Comparison of ENCODE assay signal across 11 mouse cellular contexts in genomic region chr13:45809777-45810410, GRCm38 (mm10).
A peak's percentile ranks its signal among the peaks of the same experiment; 100 is the strongest.
DNase-seq lines count a peak whose midpoint lies in the region; ATAC-seq lines count a peak whose summit lies in the region.
"Had no signal": no experiment of that assay in that cellular context is flagged by ENCODE, and none has a peak within 500 bp of the region (broad histone marks: within the 10 kb centered on the region; RNA-seq: fewer than 3 reads in every experiment).

No protein-coding gene starts in this region.

- no peak overlapping the region for H3K27ac ChIP-seq in forebrain, embryonic 13.5 days
- H3K27ac ChIP-seq in forebrain, embryonic 11.5 days (ENCODE audit: low read depth, low read length) = no peak overlapping the region
- H3K27ac ChIP-seq in kidney, embryonic 16.5 days (ENCODE audit: low read length) = peak overlapping the region; percentile 42; the same call in 1 of the 2 replicates
- H3K27ac ChIP-seq: hindbrain, embryonic 15.5 days had no signal

- 38% methylated on average over 16 of the region's 16 CpGs for WGBS in forebrain, embryonic 13.5 days
- 41% methylated on average over 16 of the region's 16 CpGs for WGBS in forebrain, embryonic 11.5 days
- 22% methylated on average over 16 of the region's 16 CpGs for WGBS in kidney, embryonic 16.5 days

- no peaks in the 10 kb centered on the region for H3K36me3 ChIP-seq in forebrain, embryonic 13.5 days (ENCODE audit: poor library complexity, severe bottlenecking)
- no peaks in the 10 kb centered on the region for H3K36me3 ChIP-seq in forebrain, embryonic 11.5 days (ENCODE audit: control insufficient read depth, insufficient read depth, low read length)
- H3K36me3 ChIP-seq in kidney, embryonic 16.5 days (ENCODE audit: insufficient read depth, low read length) = no peaks in the 10 kb centered on the region
- H3K36me3 ChIP-seq: hindbrain, embryonic 15.5 days had no signal

- peaks cover 8% of the 10 kb centered on the region; the same call in 1 of the 2 replicates for H3K27me3 ChIP-seq in forebrain, embryonic 13.5 days
- no peaks in the 10 kb centered on the region; the same call in 1 of the 2 replicates for H3K27me3 ChIP-seq in forebrain, embryonic 11.5 days (ENCODE audit: control insufficient read depth, insufficient read depth, low read length)
- H3K27me3 ChIP-seq in kidney, embryonic 16.5 days (ENCODE audit: insufficient read depth, low read length) = no peaks in the 10 kb centered on the region
- H3K27me3 ChIP-seq: hindbrain, embryonic 15.5 days had no signal

- no peak for ATAC-seq in forebrain, embryonic 13.5 days
- no peak for ATAC-seq in forebrain, embryonic 11.5 days (replicated peaks; ENCODE audit: low FRiP score)
- peak; percentile 75 for ATAC-seq in kidney, embryonic 16.5 days (ENCODE audit: low FRiP score, low TSS enrichment)
- ATAC-seq: forebrain, embryonic 14.5 days had no signal

- H3K4me1 ChIP-seq in forebrain, embryonic 13.5 days = peaks cover 49% of the 10 kb centered on the region
- peaks cover 28% of the 10 kb centered on the region for H3K4me1 ChIP-seq in forebrain, embryonic 11.5 days (replicated peaks; ENCODE audit: control insufficient read depth, insufficient read depth, low read length)
- peaks cover 20% of the 10 kb centered on the region for H3K4me1 ChIP-seq in kidney, embryonic 16.5 days (ENCODE audit: insufficient read depth, low read length)

- peak overlapping the region; percentile 4; the same call in 1 of the 2 replicates for H3K4me2 ChIP-seq in forebrain, embryonic 13.5 days
- no peak overlapping the region for H3K4me2 ChIP-seq in forebrain, embryonic 11.5 days (ENCODE audit: low read depth, low read length, severe bottlenecking)
- H3K4me2 ChIP-seq in kidney, embryonic 16.5 days (replicated peaks; ENCODE audit: low read depth, low read length) = peak overlapping the region; percentile 36
- H3K4me2 ChIP-seq: hindbrain, embryonic 15.5 days; lung, embryonic 14.5 days had no signal

- H3K4me3 ChIP-seq in forebrain, embryonic 13.5 days = no peak overlapping the region
- no peak overlapping the region for H3K4me3 ChIP-seq in forebrain, embryonic 11.5 days (ENCODE audit: low read depth, low read length)
- H3K4me3 ChIP-seq in kidney, embryonic 16.5 days (ENCODE audit: low read length) = peak overlapping the region; percentile 10; the same call in 1 of the 2 replicates
- H3K4me3 ChIP-seq: hindbrain, embryonic 15.5 days had no signal

- H3K9ac ChIP-seq in forebrain, embryonic 13.5 days = no peak overlapping the region
- H3K9ac ChIP-seq in forebrain, embryonic 11.5 days (ENCODE audit: low read length) = no peak overlapping the region
- peak overlapping the region; percentile 26; the same call in 1 of the 2 replicates for H3K9ac ChIP-seq in kidney, embryonic 16.5 days (replicated peaks; ENCODE audit: low read length)
- H3K9ac ChIP-seq: hindbrain, embryonic 15.5 days; lung, embryonic 14.5 days had no signal

- DNase-seq in forebrain, embryonic 11.5 days (ENCODE audit: low spot score) = no peak
- no peak for DNase-seq in kidney, adult 11 months
- DNase-seq in testis, postnatal 10 days (ENCODE audit: low spot score) = peak; percentile 56
- no peak for DNase-seq in testis, postnatal 14 days (ENCODE audit: low spot score)
- DNase-seq in retina, postnatal 1 day = peak; percentile 79
- DNase-seq in urinary bladder, postnatal 36 days (ENCODE audit: low spot score in 2 of 2) = no peak
- DNase-seq: lung, embryonic 14.5 days had no signal

- H3K9me3 ChIP-seq in forebrain, embryonic 13.5 days (replicated peaks) = no peaks in the 10 kb centered on the region
- no peaks in the 10 kb centered on the region for H3K9me3 ChIP-seq in forebrain, embryonic 11.5 days (ENCODE audit: control insufficient read depth, low read length)
- no peaks in the 10 kb centered on the region for H3K9me3 ChIP-seq in kidney, embryonic 16.5 days (ENCODE audit: low read length)
- H3K9me3 ChIP-seq: hindbrain, embryonic 15.5 days had no signal

Comparison
In these comparisons a context has a peak if more than half of its experiments do, and no peak if none do; other contexts are left out.
1. DNase-seq: peak in testis, postnatal 10 days (single experiment) and retina, postnatal 1 day (single experiment); none in forebrain, embryonic 11.5 days (single experiment), kidney, adult 11 months (single experiment), testis, postnatal 14 days (single experiment) and urinary bladder, postnatal 36 days (0 of 2).